Mouse (Mus musculus) liver, adult 10 weeks (tissue): ENCODE results near the gene Cryzl1. TPM values are rescaled to one million over a fixed set of nuclear protein-coding genes. Genes with fewer than 3 reads are reported as not detected.

ENCODE experiments used
- polyA plus RNA-seq: library from polyadenylated mRNA; stranded (reverse); fragments of 350-450 nt; fragmentation: Illumina TruSeq; extraction: RNeasy Lipid Tissue Mini Kit (QIAGEN cat#74804); gene quantifications from one replicate; pipeline ENCODE4 v1.2.3, GENCODE M21; 2014; ENCODE audit warnings: low read depth, low replicate concordance

Cryzl1 gene
- polyA plus RNA-seq = 31.1 TPM

DNA sequence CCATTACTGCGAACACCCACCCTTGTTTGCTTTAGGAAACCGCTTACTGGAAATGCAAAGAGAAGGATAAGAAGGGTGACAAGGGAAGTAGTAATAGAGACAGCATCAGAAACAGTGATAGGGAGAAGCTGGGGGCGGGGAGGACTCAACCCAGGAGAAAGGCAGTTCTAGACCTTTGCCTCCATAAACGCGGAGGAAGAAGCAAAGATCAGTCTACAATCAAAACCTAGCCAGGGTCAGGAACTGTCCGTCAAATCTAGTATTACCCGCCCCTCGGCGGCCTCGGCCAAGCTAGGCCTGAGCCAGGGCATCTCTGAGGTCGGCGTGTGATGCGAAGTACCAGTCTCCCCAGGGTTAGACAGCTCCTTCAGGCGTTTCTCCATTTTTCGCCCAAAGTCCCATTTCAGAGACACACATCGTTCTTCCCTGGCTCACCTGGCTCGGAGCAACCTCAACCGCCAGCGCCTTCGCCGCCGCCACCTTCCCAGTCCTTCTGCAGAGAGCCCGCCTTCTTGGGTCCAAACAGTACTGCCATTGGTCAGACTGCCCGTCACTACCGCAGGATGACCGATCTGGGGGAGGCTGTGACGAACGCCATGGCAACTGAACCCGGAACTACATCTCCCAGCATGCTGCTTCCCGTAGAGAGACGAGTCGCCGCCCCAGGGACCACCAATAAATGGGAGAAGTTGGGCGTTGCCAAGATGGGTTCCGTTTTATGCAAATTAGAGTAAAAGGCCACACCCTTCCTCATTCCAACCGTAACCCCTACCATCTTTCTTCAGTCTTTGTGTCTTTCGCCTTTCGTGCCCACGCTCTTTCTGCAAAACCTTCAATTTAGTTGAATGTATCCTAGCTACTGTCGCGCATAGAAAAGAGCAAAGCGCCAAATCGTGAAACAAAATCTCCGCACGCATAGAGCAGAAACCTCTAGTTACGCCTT lies at the start of gene Cryzl1:
TSS of gene Cryzl1 (minus strand) at position 853 of the 943 bp plus-strand sequence.

DNA sequence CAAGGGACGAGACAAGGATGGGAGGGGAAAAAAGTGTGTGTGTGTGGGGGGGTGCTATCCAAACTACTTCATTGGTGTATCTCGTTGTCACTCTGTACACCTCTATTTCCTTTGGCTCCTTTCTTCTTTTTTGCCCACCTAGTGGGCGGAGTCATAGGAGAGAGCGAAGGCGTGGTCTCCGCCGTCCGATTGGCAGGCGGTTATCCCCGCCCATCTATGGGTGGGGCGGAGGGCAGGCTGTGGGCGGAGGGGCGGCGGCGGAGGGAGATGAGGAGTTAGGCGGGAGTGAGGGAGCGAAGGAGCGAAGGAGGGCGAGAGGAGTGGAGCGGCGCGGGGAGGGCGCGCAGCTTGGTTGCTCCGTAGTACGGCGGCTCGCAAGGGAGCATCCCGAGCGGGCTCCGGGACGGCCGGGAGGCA lies 299 bp upstream of the Cryzl1 start, which contains the start of gene Itsn1:
TSS of gene Itsn1 (plus strand) at position 216 of the 417 bp plus-strand sequence.

GRCm38 (mm10) chr16:91688619-91689334 lies 40.0 kb downstream of the Cryzl1 start, which contains the start of gene Donson:
TSS of gene Donson (minus strand) at chr16:91688770.

GRCm38 (mm10) chr16:91647461-91648219 lies 81.1 kb downstream of the Cryzl1 start, which contains the start of gene Son:
TSS of gene Son (plus strand) at chr16:91647506.

GRCm38 (mm10) chr16:91646681-91647419 lies 81.9 kb downstream of the Cryzl1 start, which contains the start of gene Gart:
TSS of gene Gart (minus strand) at chr16:91646952.

Other genes with a start within 250 kb of the Cryzl1 start
- 39.1 TPM for gene Ifnar1, start 243.7 kb downstream of the Cryzl1 start, polyA plus RNA-seq
- gene Ifngr2, start 181.9 kb downstream of the Cryzl1 start, polyA plus RNA-seq = 7.8 TPM
- 5.9 TPM for gene Tmem50b, start 131.2 kb downstream of the Cryzl1 start, polyA plus RNA-seq
- gene Dnajc28, start 109.9 kb downstream of the Cryzl1 start, polyA plus RNA-seq = 13.2 TPM
- gene Gart, start 82.0 kb downstream of the Cryzl1 start, polyA plus RNA-seq = 7.3 TPM
- gene Son, start 81.5 kb downstream of the Cryzl1 start, polyA plus RNA-seq = 189 TPM
- gene Donson, start 40.2 kb downstream of the Cryzl1 start, polyA plus RNA-seq = 3.4 TPM
- 9.7 TPM for gene Itsn1, start 306 bp upstream of the Cryzl1 start, polyA plus RNA-seq